ENCODE assay signal across 8 mouse cellular contexts in the genomic region with DNA sequence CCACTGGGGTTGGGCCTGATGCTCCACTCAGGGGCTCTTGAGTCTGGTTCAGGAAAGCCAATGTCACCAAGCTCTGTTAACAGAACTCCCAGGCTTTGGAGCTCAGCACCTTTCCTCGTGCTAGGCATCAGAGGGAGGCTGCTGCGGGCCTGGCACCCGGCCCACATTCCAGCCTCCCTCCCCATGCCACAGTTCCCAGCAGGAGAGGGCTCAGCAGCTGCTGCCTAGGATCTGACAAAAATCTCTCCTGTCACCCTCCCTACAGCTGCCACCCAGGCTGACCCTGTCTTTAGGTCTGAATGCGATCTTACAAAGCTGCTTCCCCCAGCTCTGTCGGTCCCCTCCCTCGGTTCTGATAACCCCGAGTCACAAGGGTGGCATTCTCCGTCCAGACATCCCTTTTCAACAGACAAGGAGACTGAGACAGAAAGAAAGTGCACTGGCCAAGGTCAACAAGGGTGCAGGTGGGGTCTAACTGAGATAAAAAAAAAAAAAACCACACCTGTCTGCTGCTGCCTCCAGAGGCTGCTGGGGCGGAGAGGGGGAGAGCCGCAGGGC. TPM values are rescaled to one million over a fixed set of nuclear protein-coding genes. Genes with fewer than 3 reads are reported as not detected.
DNase-seq lines count a peak whose midpoint lies in the region; ATAC-seq and TF ChIP-seq lines count a peak whose summit lies in the region.
"Had no signal": no experiment of that assay in that cellular context is flagged by ENCODE, and none has a peak within 500 bp of the region (broad histone marks: within the 10 kb centered on the region; RNA-seq: fewer than 3 reads in every experiment).

No protein-coding gene starts in this region.

- ATAC-seq in forebrain, postnatal 0 days: peak; percentile 32; the same call in 1 of the 2 replicates
- ATAC-seq in midbrain, embryonic 11.5 days (ENCODE audit: low FRiP score): no peak

- intact Hi-C loops in left cerebral cortex, postnatal 4 days (cut with DNase I): no loop called here
- intact Hi-C loops in left cerebral cortex, postnatal 14 days (cut with DNase I): no loop called here

- peak overlapping the region; percentile 18; the same call in 1 of the 2 replicates for H3K9ac ChIP-seq in forebrain, postnatal 0 days
- peak overlapping the region; percentile 27; the same call in 1 of the 2 replicates for H3K9ac ChIP-seq in midbrain, embryonic 11.5 days (ENCODE audit: low read length)
- H3K9ac ChIP-seq: liver, embryonic 14.5 days had no signal

- no peaks in the 10 kb centered on the region for H3K36me3 ChIP-seq in forebrain, postnatal 0 days (ENCODE audit: insufficient read depth)
- no peaks in the 10 kb centered on the region for H3K36me3 ChIP-seq in kidney, adult 2 months (ENCODE audit: control insufficient read depth, insufficient read depth, low read length)
- no peaks in the 10 kb centered on the region for H3K36me3 ChIP-seq in midbrain, embryonic 11.5 days (ENCODE audit: control insufficient read depth, insufficient read depth, low read length)
- H3K36me3 ChIP-seq in thymus, adult 2 months (ENCODE audit: control insufficient read depth, insufficient read depth, low read length): no peaks in the 10 kb centered on the region

- DNase-seq in left cerebral cortex, postnatal 4 days: peak; percentile 74
- no peak for DNase-seq in left cerebral cortex, postnatal 14 days (ENCODE audit: low spot score in 2 of 2)
- no peak for DNase-seq in forebrain, postnatal 0 days
- peak; percentile 63 for DNase-seq in kidney, adult 2 months
- no peak for DNase-seq in midbrain, embryonic 11.5 days (ENCODE audit: low spot score, missing footprints)
- no peak for DNase-seq in thymus, adult 2 months
- no peak for DNase-seq in c-Kit-positive CD71-positive TER-119-positive erythroid progenitor cells, embryonic 14.5 days (ENCODE audit: low spot score)

- H3K4me1 ChIP-seq in forebrain, postnatal 0 days (ENCODE audit: insufficient read depth): peaks cover 24% of the 10 kb centered on the region; the same call in 1 of the 2 replicates
- peaks cover 10% of the 10 kb centered on the region; the same call in 1 of the 2 replicates for H3K4me1 ChIP-seq in kidney, adult 2 months (ENCODE audit: control insufficient read depth, insufficient read depth, low read length)
- H3K4me1 ChIP-seq in midbrain, embryonic 11.5 days (ENCODE audit: control insufficient read depth, insufficient read depth, low read length): peaks cover 13% of the 10 kb centered on the region
- peaks cover 7% of the 10 kb centered on the region; the same call in 1 of the 2 replicates for H3K4me1 ChIP-seq in thymus, adult 2 months (replicated peaks; ENCODE audit: control insufficient read depth, insufficient read depth, low read length)

- no peaks in the 10 kb centered on the region for H3K9me3 ChIP-seq in forebrain, postnatal 0 days (ENCODE audit: low read length)
- no peaks in the 10 kb centered on the region for H3K9me3 ChIP-seq in midbrain, embryonic 11.5 days (ENCODE audit: control insufficient read depth, low read length)

- H3K27ac ChIP-seq in forebrain, postnatal 0 days (ENCODE audit: low read depth, low read length): peak overlapping the region; percentile 29; the same call in 1 of the 2 replicates
- H3K27ac ChIP-seq in kidney, adult 2 months (ENCODE audit: insufficient read depth, low read depth, low read length): 0 out of 2 replicates have a peak overlapping the region, but pooled peaks have one; percentile 21
- H3K27ac ChIP-seq in midbrain, embryonic 11.5 days (ENCODE audit: low read depth, low read length): peak overlapping the region; percentile 14; the same call in 1 of the 2 replicates
- H3K27ac ChIP-seq in thymus, adult 2 months (ENCODE audit: control insufficient read depth, insufficient read depth, low read length): no peak overlapping the region
- H3K27ac ChIP-seq: liver, embryonic 14.5 days had no signal

- H3K27me3 ChIP-seq in forebrain, postnatal 0 days (ENCODE audit: insufficient read depth, low read length): no peaks in the 10 kb centered on the region
- no peaks in the 10 kb centered on the region for H3K27me3 ChIP-seq in kidney, adult 2 months (replicated peaks; ENCODE audit: control insufficient read depth, insufficient read depth, low read length)
- H3K27me3 ChIP-seq in midbrain, embryonic 11.5 days (ENCODE audit: control insufficient read depth, insufficient read depth, low read length): no peaks in the 10 kb centered on the region
- H3K27me3 ChIP-seq in thymus, adult 2 months (ENCODE audit: control insufficient read depth, insufficient read depth, low read length): no peaks in the 10 kb centered on the region

- H3K4me2 ChIP-seq in forebrain, postnatal 0 days (ENCODE audit: low read depth): no peak overlapping the region
- no peak overlapping the region for H3K4me2 ChIP-seq in midbrain, embryonic 11.5 days

- TF ChIP-seq CTCF in forebrain, postnatal 0 days (IDR thresholded peaks at IDR 0.05; ENCODE audit: low read depth): no peak
- no peak for TF ChIP-seq CTCF in kidney, adult 2 months (conservative IDR thresholded peaks at IDR 0.05; ENCODE audit: insufficient read depth, insufficient read length, low read depth, low read length)
- TF ChIP-seq CTCF in thymus, adult 2 months (IDR thresholded peaks at IDR 0.05; ENCODE audit: borderline replicate concordance, control insufficient read depth, extremely low read depth, insufficient read depth, low read length, poor library complexity): no peak

- TF ChIP-seq POLR2A in kidney, adult 2 months (IDR thresholded peaks at IDR 0.05; ENCODE audit: low read depth, low read length): no peak
- TF ChIP-seq POLR2A in thymus, adult 2 months (IDR thresholded peaks at IDR 0.05; ENCODE audit: control insufficient read depth, extremely low read depth, insufficient read depth, low read length, poor library complexity): no peak

- WGBS in forebrain, postnatal 0 days: 14% methylated on average over 10 of the region's 10 CpGs
- WGBS in kidney, adult 2 months: 34% methylated on average over 10 of the region's 10 CpGs
- 34% methylated on average over 10 of the region's 10 CpGs for WGBS in midbrain, embryonic 11.5 days
- WGBS in thymus, adult 2 months: 92% methylated on average over 10 of the region's 10 CpGs

- no peak overlapping the region for H3K4me3 ChIP-seq in forebrain, postnatal 0 days (ENCODE audit: low read depth, low read length)
- H3K4me3 ChIP-seq in kidney, adult 2 months (ENCODE audit: insufficient read depth, low read depth, low read length): no peak overlapping the region
- no peak overlapping the region for H3K4me3 ChIP-seq in midbrain, embryonic 11.5 days (ENCODE audit: low read depth, low read length)
- H3K4me3 ChIP-seq in thymus, adult 2 months (ENCODE audit: control insufficient read depth, insufficient read depth, low read length): no peak overlapping the region

RNA-seq across cellular contexts. Expression of a gene that starts 7.7 kb away (rescaled TPM):
- 10 to 100 TPM; 29.5 to 31.8 TPM for total RNA-seq in left cerebral cortex, postnatal 4 days (2021)
- total RNA-seq in left cerebral cortex, postnatal 14 days (2021): 100 to 1,000 TPM; 103 to 119 TPM
- 24.2 and 30.7 TPM in 2 replicates for total RNA-seq in forebrain, postnatal 0 days (2014; rRNA removed)
- polyA plus RNA-seq in forebrain, postnatal 0 days (2015; fragmentation: Nextera tagmentation; extraction: Ambion mirVana): 49.7 and 52.2 TPM in 2 replicates
- polyA plus RNA-seq in kidney, adult 2 months (2012; rRNA removed): 36.3 and 41.0 TPM in 2 replicates
- polyA plus RNA-seq in midbrain, embryonic 11.5 days (2014; fragmentation: Nextera tagmentation; extraction: Ambion mirVana): 34.7 and 36.3 TPM in 2 replicates
- 120 and 128 TPM in 2 replicates for polyA plus RNA-seq in thymus, adult 2 months (2012; rRNA removed)

RNA-seq across cellular contexts. Expression of a gene that starts 20.9 kb away (rescaled TPM):
- total RNA-seq in left cerebral cortex, postnatal 4 days (2021): not detected
- total RNA-seq in left cerebral cortex, postnatal 14 days (2021): not detected
- total RNA-seq in forebrain, postnatal 0 days (2014; rRNA removed): not detected in 2 replicates
- not detected in 2 replicates for polyA plus RNA-seq in forebrain, postnatal 0 days (2015; fragmentation: Nextera tagmentation; extraction: Ambion mirVana)
- 0.10 TPM in 1 of 2 replicates, not detected in the other for polyA plus RNA-seq in kidney, adult 2 months (2012; rRNA removed)
- not detected in 2 replicates for polyA plus RNA-seq in midbrain, embryonic 11.5 days (2014; fragmentation: Nextera tagmentation; extraction: Ambion mirVana)
- 0.35 and 0.43 TPM in 2 replicates for polyA plus RNA-seq in thymus, adult 2 months (2012; rRNA removed)
- polyA plus RNA-seq: liver, embryonic 14.5 days had no signal

RNA-seq across cellular contexts. Expression of a gene that starts 41.1 kb away (rescaled TPM):
- not detected for total RNA-seq in left cerebral cortex, postnatal 4 days (2021)
- not detected for total RNA-seq in left cerebral cortex, postnatal 14 days (2021)
- total RNA-seq in forebrain, postnatal 0 days (2014; rRNA removed): 0.69 TPM in 1 of 2 replicates, not detected in the other
- polyA plus RNA-seq in forebrain, postnatal 0 days (2015; fragmentation: Nextera tagmentation; extraction: Ambion mirVana): 0.18 and 0.39 TPM in 2 replicates
- 0.52 TPM in 1 of 2 replicates, not detected in the other for polyA plus RNA-seq in kidney, adult 2 months (2012; rRNA removed)
- polyA plus RNA-seq in midbrain, embryonic 11.5 days (2014; fragmentation: Nextera tagmentation; extraction: Ambion mirVana): not detected in 2 replicates
- 0.46 and 2.1 TPM in 2 replicates for polyA plus RNA-seq in thymus, adult 2 months (2012; rRNA removed)
- polyA plus RNA-seq: liver, embryonic 14.5 days had no signal

Comparison
In these comparisons a context has a peak if more than half of its experiments do, and no peak if none do; other contexts are left out.
1. DNase-seq: peak in left cerebral cortex, postnatal 4 days (single experiment) and kidney, adult 2 months (single experiment); none in left cerebral cortex, postnatal 14 days (0 of 2), forebrain, postnatal 0 days (single experiment), midbrain, embryonic 11.5 days (single experiment), thymus, adult 2 months (single experiment) and c-Kit-positive CD71-positive TER-119-positive erythroid progenitor cells, embryonic 14.5 days (single experiment).